Mouse (Mus musculus): ENCODE data around the gene Cbx4.

DNA sequence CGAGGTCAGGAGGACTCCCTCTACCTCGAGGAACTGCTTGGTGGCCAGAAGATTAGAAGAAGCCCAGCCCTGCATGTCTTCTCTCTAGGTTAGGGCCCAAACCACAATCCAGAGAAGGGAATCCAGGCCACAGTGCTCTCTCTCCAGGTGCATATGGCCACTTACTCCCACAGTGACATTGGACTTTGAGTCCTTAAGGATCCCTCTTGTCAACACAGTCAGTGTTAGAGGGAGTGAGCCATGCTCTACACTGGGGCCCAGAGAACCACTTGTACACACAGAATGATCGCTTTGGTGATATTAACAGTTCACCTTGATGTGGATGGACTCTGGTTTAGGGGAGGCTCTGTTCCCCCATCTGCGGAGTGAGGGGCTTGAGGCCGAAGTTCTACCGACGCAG lies 13.8 kb downstream of the Cbx4 start:
- TF ChIP-seq GATA1 (IDR thresholded peaks at IDR 0.05; ENCODE audit: borderline replicate concordance, low read length) = no peak
- TF ChIP-seq FLI1 (IDR thresholded peaks at IDR 0.05; ENCODE audit: low read length) = no peak

Data from megakaryocyte, embryonic 14.5 days (primary cell).